Mouse (Mus musculus) embryonic facial prominence, embryonic 11.5 days (tissue): Measurements from ENCODE around the gene Spred2. TPM values are rescaled to one million over a fixed set of nuclear protein-coding genes. Genes with fewer than 3 reads are reported as not detected.

Source experiments
- ATAC-seq: fragments of 200-750 bp; cut with Nextera tagmentation; replicated peaks from 2 replicates; pipeline ENCODE4 v1.8.0; 2017; ENCODE audit warnings: low read depth; ENCODE audit not compliant: insufficient number of reproducible peaks, low FRiP score, low TSS enrichment
- DNase-seq: peaks from one replicate; pipeline ENCODE4 v3.0.0-alpha.2; 2015; ENCODE audit warnings: low spot score
- H3K27ac ChIP-seq: fragments of 300-500 bp; sonication (generic); replicated peaks from 2 replicates; pipeline ENCODE4 v1.5.1; 2014; ENCODE audit warnings: mild to moderate bottlenecking, low read depth, low read length, control low read depth
- H3K27me3 ChIP-seq: fragments of 300-500 bp; sonication (generic); 2 replicates; pipeline ENCODE4 v1.6.1; 2014; ENCODE audit warnings: mild to moderate bottlenecking, low read length, moderate library complexity, mixed read lengths; ENCODE audit not compliant: control insufficient read depth, insufficient read depth
- H3K36me3 ChIP-seq: fragments of 300-500 bp; sonication (generic); replicated peaks from 2 replicates; pipeline ENCODE4 v1.6.1; 2014; ENCODE audit warnings: low read depth, mild to moderate bottlenecking, low read length, moderate library complexity, mixed read lengths; ENCODE audit not compliant: control insufficient read depth, insufficient read depth
- H3K4me1 ChIP-seq: fragments of 300-500 bp; sonication (generic); 2 replicates; pipeline ENCODE4 v1.6.1; 2014; ENCODE audit warnings: low read length, mixed read lengths; ENCODE audit not compliant: control insufficient read depth, insufficient read depth
- H3K4me2 ChIP-seq: fragments of 300-500 bp; sonication (generic); 2 replicates; pipeline ENCODE4 v1.6.1; 2014; ENCODE audit warnings: low read depth, mild to moderate bottlenecking, control low read depth, low read length, moderate library complexity
- H3K4me3 ChIP-seq: fragments of 300-500 bp; sonication (generic); 2 replicates; pipeline ENCODE4 v1.5.1; 2014; ENCODE audit warnings: low read depth, low read length, control low read depth
- H3K9ac ChIP-seq: fragments of 300-500 bp; sonication (generic); replicated peaks from 2 replicates; pipeline ENCODE4 v1.6.1; 2014; ENCODE audit warnings: mild to moderate bottlenecking, control low read depth, low read length
- H3K9me3 ChIP-seq: fragments of 300-500 bp; sonication (generic); replicated peaks from 2 replicates; pipeline ENCODE4 v1.6.1; 2016; ENCODE audit warnings: mild to moderate bottlenecking, low read length, inconsistent platforms, mixed read lengths; ENCODE audit not compliant: control insufficient read depth
- WGBS: fragments of 180-500 bp; shearing (Covaris S2); extraction: QIAGEN DNeasy Blood & Tissue Kit; methylation state at CpG from one replicate; pipeline ENCODE4 v1.1.7; 2014; 5-methylcytosine and 5-hydroxymethylcytosine counted together
- polyA plus RNA-seq: library from polyadenylated mRNA; unstranded; fragments of >200 nt; fragmentation: Nextera tagmentation; extraction: Ambion mirVana; gene quantifications from 2 replicates; pipeline ENCODE4 v1.2.1, GENCODE M21; 2014

The Spred2 gene
- polyA plus RNA-seq, 1 experiment from 2014 or later = 6.4 TPM

- Histone ChIP-seq H3K27me3 (no peaks in the 10 kb centered on the region), H3K4me1 (no peaks in the 10 kb centered on the region), H3K9me3 (no peaks in the 10 kb centered on the region), H3K4me2 (no peak overlapping the region), H3K27ac (no peak overlapping the region), H3K4me3 (no peak overlapping the region), H3K9ac (no peak overlapping the region), H3K36me3 (no peaks in the 10 kb centered on the region)
- WGBS = 63% methylated on average over 18 of the region's 18 CpGs
- DNase-seq (no peak), ATAC-seq (no peak)
These were observed 73.8 kb downstream of the Spred2 start for GRCm38 (mm10) chr11:19997940-19998339.

- DNase-seq = no peak
- H3K27ac ChIP-seq = no peak overlapping the region
- no peak overlapping the region for H3K4me2 ChIP-seq
- no peak overlapping the region for H3K9ac ChIP-seq
- no peak overlapping the region for H3K4me3 ChIP-seq
- no peaks in the 10 kb centered on the region for H3K27me3 ChIP-seq
- H3K9me3 ChIP-seq = no peaks in the 10 kb centered on the region
- no peaks in the 10 kb centered on the region for H3K4me1 ChIP-seq
- WGBS = 91% methylated on average over 4 of the region's 4 CpGs
- H3K36me3 ChIP-seq = no peaks in the 10 kb centered on the region
- ATAC-seq = no peak
These were observed 78.7 kb downstream of the Spred2 start for GRCm38 (mm10) chr11:20002883-20003282.

GRCm38 (mm10) chr11:20007701-20008100 is 83.5 kb downstream of the Spred2 start:
- Histone ChIP-seq H3K27me3 (no peaks in the 10 kb centered on the region), H3K4me2 (no peak overlapping the region), H3K9me3 (no peaks in the 10 kb centered on the region), H3K9ac (no peak overlapping the region), H3K4me3 (no peak overlapping the region), H3K27ac (no peak overlapping the region), H3K36me3 (peaks cover 4% of the 10 kb centered on the region; the same call in 1 of the 2 replicates), H3K4me1 (no peaks in the 10 kb centered on the region)
- DNase-seq = no peak
- ATAC-seq = no peak
- WGBS = 89% methylated on average over 6 of the region's 6 CpGs

GRCm38 (mm10) chr11:20011210-20011978 is 87.2 kb downstream of the Spred2 start:
- 80% methylated on average over 16 of the region's 16 CpGs for WGBS
- DNase-seq = no peak

GRCm38 (mm10) chr11:20013366-20013765 is 89.2 kb downstream of the Spred2 start:
- no peak for ATAC-seq

More at GRCm38 (mm10) chr11:20011210-20011978, 87.2 kb downstream of the Spred2 start:
- H3K9me3 ChIP-seq = no peaks in the 10 kb centered on the region
- peaks cover 4% of the 10 kb centered on the region; the same call in 1 of the 2 replicates for H3K36me3 ChIP-seq
- no peaks in the 10 kb centered on the region for H3K4me1 ChIP-seq
- H3K27me3 ChIP-seq = no peaks in the 10 kb centered on the region
- no peak overlapping the region for H3K27ac ChIP-seq
- no peak overlapping the region for H3K9ac ChIP-seq
- ATAC-seq = no peak
- no peak overlapping the region for H3K4me3 ChIP-seq
- no peak overlapping the region for H3K4me2 ChIP-seq

GRCm38 (mm10) chr11:20017937-20018336 is 93.8 kb downstream of the Spred2 start:
- Histone ChIP-seq H3K27ac (no peak overlapping the region), H3K9ac (no peak overlapping the region), H3K9me3 (peaks cover 17% of the 10 kb centered on the region), H3K27me3 (no peaks in the 10 kb centered on the region), H3K4me3 (no peak overlapping the region), H3K36me3 (peaks cover 34% of the 10 kb centered on the region), H3K4me2 (no peak overlapping the region), H3K4me1 (no peaks in the 10 kb centered on the region)
- WGBS = 95% methylated on average over 13 of the region's 13 CpGs
- ATAC-seq (no peak), DNase-seq (no peak)

More at GRCm38 (mm10) chr11:20013366-20013765, 89.2 kb downstream of the Spred2 start:
- Histone ChIP-seq H3K4me2 (no peak overlapping the region), H3K27me3 (no peaks in the 10 kb centered on the region), H3K9ac (no peak overlapping the region), H3K27ac (no peak overlapping the region), H3K36me3 (peaks cover 9% of the 10 kb centered on the region), H3K4me3 (no peak overlapping the region), H3K9me3 (peaks cover 2% of the 10 kb centered on the region; the same call in 1 of the 2 replicates), H3K4me1 (no peaks in the 10 kb centered on the region)
- DNase-seq = no peak
- 94% methylated on average over 3 of the region's 3 CpGs for WGBS

- Histone ChIP-seq H3K4me2 (no peak overlapping the region), H3K27me3 (no peaks in the 10 kb centered on the region), H3K4me1 (no peaks in the 10 kb centered on the region), H3K9ac (no peak overlapping the region), H3K9me3 (peaks cover 17% of the 10 kb centered on the region), H3K36me3 (peaks cover 34% of the 10 kb centered on the region), H3K4me3 (no peak overlapping the region), H3K27ac (no peak overlapping the region)
- WGBS = 92% methylated on average over 2 of the region's 2 CpGs
- ATAC-seq (no peak), DNase-seq (no peak)
These were observed 94.7 kb downstream of the Spred2 start for GRCm38 (mm10) chr11:20018905-20019304.

GRCm38 (mm10) chr11:20020720-20021119 is 96.5 kb downstream of the Spred2 start:
- no peak overlapping the region for H3K9ac ChIP-seq
- peaks cover 17% of the 10 kb centered on the region for H3K9me3 ChIP-seq
- H3K27me3 ChIP-seq = no peaks in the 10 kb centered on the region
- 97% methylated on average over 35 of the region's 35 CpGs for WGBS
- peaks cover 34% of the 10 kb centered on the region for H3K36me3 ChIP-seq
- no peak overlapping the region for H3K4me3 ChIP-seq
- no peak for ATAC-seq
- no peak for DNase-seq
- no peak overlapping the region for H3K4me2 ChIP-seq
- H3K4me1 ChIP-seq = no peaks in the 10 kb centered on the region
- H3K27ac ChIP-seq = no peak overlapping the region
